Mouse (Mus musculus) T-helper 1 cell (primary cell): ENCODE results near the gene Aatk.

Source experiments
- in situ Hi-C: fragments of 300-600 bp; cut with MboI, MseI; formaldehyde crosslinking; loops from one replicate; pipeline ENCODE4 v1.15.1; 2025; ENCODE audit warnings: high pct_unique_total_duplicates

Aatk gene

DNA sequence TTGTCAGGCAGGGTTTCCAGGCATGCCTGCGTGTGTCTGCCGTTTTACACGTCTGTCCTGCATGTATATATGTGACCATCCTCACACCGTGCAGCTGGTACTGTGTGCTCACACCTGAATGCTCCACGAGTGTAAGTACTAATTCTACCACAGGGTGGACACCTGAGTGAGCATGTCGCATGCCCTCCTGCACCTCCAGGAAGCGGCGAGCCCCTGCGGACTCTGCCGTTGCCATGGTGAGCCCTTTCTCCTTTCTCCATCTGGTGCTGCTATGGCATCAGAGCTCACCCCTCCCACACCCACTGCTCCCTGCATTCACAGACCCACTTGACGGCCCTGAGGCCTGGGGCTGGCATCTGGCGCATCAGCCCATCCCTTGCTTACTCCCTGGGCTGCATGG is 24.1 kb downstream of the Aatk start:
- in situ Hi-C loops = no loop called here

DNA sequence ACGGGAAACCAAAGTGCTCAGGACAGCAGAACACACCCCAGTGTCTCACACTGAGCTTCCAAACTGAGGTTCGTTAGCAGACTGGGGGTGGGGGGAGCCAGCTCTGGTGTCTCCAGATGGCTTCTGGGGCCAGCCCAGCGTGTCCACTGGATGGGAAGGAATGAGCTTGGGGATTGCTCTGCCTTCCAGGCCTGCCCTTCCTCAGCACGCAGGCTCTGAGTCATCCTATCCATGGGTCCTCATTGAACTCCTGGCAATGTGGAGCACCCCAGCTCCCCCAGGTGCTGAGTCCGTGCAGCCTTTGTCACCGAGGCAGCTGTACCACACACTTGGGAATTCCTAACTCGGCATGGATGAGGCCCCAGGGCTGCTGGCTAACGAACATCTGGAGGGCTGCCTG is 24.8 kb downstream of the Aatk start:
- in situ Hi-C loops = no loop called here

DNA sequence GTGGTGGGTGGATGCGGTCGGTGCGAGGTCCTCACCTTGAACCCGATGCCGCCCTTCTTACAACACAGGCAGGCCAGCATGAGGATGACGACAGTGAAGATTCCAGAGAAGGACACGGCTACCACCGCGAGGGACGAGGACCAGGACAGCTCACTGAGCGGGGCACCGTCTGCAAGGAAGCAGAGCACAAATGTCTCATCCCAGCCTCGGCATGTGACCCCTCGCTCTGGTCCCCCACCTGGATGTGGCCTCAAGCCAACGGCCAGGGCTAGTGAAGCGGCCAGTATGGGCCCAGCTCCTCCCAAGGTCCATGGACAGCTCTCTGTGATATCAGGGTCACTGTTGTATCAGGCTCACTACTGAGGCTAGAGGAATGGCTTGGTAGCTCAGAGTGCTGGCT is 25.6 kb downstream of the Aatk start:
- in situ Hi-C loops = no loop called here

DNA sequence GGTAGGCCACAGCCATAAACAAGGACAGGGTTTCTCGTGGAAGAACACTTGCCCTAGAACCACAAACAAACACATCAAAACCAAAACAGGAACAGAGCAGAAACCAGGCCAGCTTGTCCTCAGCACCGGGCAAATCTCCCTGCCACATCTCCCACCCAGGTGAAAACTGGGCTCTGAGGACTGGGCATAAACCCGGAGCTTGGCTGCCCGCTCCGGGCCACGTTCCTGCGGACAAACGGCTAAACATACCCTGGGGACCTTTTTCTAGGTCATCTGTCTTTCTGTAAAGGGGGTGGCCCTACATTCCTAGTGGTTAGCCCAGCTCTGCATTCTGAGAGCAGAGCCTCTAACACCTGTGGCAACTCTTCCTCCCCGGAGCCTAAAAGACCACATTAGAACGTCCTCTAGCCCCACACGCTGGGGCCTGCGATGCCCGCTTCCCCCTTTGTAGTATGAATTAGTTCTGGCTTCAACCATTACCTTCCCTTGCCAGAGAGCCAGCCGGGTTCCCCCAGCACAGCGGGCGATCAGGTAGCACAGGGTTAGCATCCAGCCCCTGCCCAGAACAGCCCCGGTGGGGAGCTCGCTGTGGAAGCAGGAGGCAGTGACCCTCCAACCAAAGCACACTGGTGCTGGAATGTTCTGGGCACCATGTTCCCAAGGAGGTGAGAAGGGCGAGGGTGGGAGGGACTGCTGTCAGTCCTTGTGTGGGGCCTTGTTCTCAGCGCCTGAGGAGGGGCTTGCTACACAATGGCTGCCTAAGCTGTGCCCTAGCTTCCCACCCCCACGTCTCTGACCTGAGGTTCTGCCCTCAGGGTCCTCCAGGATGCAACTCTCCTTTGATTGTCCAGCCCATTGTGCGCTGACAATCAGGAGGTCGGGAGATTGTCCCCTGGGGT is 27.2 kb downstream of the Aatk start:
- in situ Hi-C loops = no loop called here

DNA sequence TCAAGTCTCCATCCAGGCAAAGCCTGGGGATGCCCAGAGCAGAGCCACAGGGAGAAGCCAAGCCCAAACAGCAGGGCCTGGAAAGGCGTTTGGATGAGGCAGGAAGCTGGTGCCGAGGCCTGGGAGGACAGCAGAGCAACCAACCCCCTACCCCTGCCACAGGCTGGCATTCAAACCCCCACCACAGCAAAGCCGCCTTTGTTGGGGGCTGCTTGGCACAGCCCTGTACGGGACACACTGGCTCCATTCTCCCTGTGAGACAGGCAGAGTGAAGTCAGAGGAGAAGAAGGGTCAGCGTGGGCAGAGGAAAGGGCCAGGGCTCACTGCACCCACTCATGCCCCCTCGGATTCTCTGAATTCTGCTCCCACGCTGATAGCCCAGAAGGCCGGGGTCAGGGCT is 30.0 kb downstream of the Aatk start:
- in situ Hi-C loops = no loop called here

DNA sequence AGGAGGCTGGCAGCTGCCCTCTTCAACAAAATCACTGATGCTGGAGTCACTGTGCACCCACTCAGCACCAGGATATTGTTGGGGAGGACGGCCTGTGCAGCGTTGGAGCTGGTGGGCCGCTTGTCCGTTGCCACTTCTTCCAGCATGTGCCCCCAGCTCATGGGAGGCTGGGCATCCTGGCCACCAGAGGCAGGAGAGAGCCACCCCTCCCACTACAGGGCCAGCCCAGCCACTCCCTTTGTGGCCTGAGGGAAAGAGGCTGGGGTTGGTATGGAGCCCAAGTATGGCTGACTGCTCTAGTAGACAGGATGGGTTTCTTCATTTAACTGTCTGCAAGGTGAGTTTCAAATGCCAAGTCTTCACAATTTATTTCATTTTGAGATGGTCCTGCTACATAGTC is 32.2 kb downstream of the Aatk start:
- in situ Hi-C loops = no loop called here

DNA sequence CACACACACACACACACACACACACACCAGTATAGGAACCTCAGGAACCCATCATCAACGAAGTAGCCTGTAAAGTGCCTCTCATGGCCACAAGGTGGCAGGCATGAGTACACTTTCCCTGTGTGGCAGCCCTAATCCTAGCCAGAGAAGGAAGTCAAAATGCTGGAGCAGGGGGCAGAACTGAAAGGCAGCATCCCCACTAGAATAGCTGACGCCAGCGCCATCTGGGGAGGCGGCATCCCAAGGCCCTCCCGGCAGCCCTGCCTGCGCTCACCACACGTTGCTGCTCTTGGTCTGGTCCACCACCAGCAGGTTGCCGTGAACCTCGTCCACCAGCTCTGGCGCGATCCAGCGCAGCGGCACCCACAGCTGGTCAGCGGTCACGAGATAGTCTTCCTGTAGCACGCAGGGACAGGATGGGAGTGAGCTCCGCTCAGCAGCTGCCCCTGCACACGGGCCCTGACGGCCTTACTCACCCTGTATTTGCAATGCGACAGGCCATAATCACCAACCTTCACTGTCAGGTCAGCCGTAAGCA is 33.7 kb downstream of the Aatk start:
- in situ Hi-C loops = no loop called here

DNA sequence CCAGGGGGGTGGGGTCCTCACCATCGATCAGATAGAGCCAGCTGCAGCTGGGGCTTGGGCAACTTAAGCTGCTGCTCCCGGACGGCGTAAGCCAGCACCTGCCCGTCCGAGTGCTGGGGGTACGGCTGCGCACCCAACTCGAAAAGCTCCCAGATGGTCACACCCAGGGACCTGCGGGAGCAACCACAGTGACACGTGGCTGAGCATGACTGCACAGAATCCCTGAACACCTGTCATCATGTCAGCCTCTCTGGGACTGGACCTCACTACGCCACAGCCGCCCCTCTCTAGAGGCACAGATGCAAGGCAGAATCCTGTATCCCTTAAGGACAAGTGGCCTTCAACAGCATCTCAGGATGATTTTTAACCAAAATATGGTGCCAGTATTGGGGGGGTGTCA is 34.3 kb downstream of the Aatk start:
- in situ Hi-C loops = no loop called here

DNA sequence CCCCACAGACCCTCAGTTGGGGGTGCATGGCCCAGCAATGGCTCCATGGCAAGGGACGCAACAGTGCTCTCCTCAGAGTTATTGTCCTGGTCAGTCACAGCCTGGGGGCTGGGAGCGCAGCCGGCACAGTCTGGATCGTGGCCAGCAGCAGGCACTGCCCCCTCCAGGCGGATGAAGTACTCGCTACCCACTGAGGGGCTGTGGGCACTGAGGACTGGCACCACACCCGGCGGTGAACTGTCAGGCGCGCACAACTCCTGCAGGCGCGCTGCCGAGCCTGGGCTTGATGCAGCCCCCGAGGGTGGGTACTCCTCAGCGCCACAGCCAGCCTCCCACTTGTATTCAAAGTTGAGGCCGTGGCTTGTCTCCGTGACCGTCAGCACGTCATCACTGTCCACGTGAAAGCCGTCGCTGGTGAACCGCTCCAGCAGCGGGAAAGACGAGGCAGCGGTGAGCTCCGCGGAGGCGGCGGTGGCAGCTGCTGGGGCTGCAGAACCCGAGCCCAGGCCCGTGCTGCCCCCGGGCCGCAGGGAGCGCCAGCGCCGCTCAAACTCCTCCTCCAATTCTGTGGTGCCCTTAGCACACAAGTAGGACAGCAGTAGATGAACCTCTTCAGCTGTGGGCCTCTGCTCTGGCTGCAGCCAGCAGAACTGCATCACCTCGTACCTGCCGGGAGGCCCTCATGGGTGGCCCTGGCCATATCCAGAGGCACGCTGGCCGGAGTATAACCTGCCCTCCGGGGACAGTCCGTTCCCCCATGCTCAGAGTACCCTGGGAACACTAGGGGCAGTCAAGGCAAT is 35.0 kb downstream of the Aatk start:
- in situ Hi-C loops = no loop called here

DNA sequence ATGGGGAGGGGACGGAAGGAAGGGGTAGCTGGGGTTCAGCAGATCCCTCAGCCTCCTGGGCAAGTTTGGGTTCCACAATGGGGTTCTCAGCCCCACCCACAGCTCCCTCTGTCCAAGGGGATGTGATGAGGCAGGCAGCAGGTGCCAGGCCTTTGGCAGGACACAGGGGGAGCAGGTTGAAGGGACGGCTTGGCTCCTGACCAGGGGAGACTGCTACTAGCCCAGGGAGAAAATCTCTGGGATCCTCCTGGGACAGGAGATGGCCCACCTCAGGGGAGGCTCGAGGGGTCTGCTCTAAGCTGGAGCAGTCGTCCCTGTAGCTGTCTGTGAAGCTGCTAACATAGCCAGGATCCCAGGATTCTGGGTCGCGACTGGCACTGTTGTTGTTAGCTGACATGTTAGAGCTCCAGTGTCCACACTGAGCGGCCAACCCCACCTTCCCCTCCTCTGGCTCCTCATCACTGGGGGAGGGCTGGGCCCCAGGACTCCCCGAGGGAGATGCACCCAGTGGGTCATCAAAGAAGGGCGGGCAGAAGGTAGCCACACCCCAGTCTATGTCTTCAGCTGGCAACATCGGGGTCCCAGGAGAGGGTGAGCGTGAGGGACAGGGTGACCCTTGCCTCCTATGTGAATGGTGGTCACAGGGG is 35.7 kb downstream of the Aatk start:
- in situ Hi-C loops = no loop called here

DNA sequence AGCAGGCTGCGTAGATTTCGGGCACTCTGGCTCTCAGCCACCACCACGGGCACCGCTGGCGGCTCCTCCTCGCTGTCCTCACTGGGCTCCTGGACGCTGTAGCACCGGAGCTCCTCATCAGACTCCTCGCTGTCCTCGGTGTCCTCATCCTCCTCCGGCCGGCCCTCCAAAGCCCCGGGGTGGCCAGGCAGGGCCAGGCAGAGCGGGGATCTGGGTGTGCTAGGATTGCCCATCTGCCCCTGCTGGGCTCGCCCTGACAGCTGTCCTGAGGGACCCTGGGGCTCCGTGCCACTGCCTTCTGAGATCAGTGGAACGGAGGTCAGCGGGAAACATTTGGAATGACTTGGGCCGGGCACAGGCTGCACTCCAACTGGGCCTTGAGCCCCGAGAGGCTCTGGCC is 37.0 kb downstream of the Aatk start:
- in situ Hi-C loops = no loop called here

DNA sequence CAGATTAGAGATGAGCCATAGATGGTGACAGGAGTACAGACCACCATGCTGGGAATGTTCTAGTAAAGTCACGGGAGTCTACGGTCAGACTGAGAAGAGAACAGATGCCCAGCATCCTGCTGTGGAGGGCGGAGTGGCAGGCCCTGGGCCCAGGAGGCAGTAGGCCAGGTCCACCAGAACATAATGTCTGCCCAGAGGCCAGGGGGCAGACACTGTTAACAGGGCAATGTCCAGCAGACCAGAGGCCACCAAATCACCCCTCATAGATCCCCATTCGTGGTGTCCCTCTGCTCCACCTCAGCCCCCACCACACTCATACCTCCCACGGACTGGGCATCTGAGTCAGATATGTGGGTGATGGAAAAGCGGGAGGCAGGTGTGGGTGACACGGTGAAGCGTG is 38.0 kb downstream of the Aatk start:
- in situ Hi-C loops = no loop called here

DNA sequence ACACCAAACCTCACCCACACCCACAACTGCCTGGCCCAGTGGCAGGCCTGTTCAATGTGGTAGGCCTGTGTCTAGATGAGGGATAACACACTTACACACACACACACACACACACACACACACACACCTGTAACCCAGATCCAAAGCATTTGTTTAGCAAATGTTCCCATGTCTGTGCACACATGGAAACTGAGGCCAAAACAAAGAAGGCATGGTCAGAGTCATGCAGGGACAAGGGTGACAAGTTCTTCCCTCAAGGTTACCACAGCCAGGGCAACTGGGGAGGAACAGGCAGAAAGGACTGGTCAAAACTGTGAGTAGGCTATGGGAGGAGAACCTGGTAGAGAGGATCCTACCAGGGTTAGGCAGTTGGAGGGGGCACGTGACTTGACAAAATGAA is 38.5 kb downstream of the Aatk start:
- in situ Hi-C loops = no loop called here

DNA sequence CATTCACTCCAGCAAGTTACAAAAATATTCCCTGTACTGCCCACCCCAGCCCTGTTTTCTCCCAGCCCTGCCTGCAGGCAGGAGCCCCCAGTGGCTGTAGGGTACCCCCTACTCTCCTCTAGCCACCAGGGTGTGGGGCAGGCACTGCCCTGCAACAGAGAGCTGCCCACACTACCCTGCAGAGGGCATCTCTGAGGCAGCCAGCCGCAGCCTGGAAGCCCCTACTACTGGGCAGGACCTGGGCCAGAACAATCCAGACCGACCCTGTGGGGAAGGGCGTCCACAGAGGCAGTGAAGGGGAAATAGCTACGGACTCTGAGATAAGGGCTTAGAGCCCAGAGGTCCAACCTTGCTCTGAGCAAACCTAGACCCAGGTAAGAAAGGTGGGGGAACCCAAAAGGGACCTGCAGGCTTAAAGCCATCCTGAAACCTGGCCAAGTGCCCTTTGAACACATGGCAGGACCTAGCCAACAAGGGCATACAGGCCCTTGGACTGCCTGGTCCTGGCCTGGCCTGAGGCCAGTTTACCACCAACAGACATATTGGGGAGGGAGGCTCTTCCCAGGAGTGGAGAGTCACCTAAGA is 39.4 kb downstream of the Aatk start:
- in situ Hi-C loops = no loop called here

DNA sequence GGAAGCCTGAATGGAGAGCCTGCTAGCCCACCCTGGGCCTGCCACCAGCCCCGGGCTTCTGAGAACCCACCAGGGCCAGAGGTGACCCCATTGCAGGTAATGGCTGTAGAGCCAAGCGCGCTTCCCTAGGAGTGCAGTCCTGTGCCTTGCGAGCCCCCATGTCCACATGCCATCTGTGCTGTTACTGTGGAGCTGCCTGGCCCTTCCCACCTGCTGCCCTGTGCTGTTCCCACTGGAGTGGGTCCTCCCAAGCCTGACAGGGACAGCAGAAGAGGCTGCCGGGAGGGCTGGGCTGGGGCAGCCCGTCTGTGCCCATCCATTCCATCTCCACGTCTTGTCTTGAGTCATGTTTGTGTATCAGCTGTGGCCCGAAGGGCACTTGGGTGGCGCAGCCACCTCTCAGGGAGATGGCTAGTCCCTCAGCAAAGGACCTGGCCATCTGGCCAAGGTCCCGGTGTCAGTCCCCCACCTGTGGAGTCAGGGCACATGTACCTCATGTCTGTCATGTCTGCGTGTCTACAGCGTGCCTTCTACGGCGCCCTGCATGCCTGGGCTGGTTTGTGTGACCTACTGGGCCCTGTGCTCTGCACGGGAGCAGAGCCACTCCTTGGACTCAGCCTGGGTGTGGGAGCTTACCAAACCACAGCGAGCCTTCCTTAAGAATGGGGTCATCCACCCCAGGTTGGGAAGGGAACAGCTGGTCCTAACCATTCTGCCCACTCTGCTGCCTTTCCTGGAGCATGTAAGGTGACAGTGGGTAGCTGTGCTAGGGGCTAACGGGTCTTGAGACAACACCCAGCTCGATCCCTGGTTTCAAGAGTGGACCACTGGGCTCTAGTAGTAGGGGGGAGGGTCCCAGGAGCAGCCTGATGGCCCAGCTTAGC is 41.3 kb downstream of the Aatk start:
- in situ Hi-C loops = no loop called here

DNA sequence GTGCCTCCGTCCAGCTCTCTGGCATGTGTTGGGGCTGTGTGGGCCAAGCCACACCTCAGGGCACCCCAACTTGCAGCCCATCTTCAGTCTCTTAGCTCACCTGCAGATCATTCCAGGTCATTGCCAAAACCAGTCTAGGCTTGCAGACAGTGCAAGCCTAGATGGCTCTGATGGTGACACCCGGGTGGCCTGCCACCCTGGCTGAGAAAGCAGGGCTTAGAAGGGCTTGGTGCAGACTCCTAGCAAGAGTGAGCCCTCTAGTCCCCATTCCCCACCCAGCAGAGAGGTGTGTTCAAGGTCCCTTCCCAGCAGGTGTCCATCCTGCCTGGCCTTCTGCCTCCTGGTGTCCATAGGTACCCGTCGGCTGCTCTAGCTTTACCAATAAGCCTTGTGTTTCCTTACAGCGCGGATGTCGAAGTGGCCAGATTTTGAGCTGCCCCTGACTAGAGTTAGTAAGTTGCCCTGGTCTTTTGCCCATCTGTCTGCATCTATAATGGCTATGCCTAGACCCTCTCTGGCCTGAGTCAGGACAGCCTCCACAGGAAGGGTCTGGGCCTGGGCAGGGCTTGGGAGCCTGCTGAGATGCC is 44.2 kb downstream of the Aatk start:
- in situ Hi-C loops = no loop called here

DNA sequence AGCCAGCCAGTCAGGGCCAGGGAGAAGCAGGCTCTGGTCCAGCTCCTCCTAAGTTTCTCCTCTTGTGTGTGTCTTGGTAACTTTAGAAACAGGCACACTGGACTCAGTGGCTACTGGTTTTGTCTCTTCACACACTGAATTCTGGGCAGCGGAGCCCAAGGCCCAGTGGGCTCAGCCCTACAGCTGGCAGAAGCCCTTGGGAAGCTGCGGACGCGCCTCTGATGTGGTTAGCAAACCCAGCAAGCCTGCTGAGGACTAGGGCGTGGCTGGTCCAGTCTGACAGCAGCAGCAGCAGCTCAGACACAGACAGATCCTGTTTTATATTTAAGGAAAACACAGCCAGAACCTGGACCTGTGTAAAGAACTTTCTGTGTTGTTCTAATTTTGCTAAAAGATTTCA is 44.9 kb downstream of the Aatk start:
- in situ Hi-C loops = no loop called here

DNA sequence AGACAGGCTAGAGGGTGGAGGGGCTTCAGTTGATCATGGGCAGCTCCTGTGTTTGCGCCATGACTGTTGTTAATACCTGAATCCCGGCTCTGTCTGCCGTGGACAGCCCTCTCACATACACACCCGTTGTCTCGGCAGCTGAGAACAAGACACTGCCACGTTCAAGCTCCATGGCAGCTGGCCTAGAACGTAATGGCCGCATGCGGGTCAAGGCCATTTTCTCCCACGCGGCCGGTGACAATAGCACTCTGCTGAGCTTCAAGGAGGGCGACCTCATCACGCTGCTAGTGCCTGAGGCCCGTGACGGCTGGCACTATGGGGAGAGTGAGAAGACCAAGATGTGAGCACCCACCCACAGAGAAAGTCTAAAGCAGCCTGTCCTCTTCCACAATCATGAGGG is 49.6 kb downstream of the Aatk start:
- in situ Hi-C loops = no loop called here

DNA sequence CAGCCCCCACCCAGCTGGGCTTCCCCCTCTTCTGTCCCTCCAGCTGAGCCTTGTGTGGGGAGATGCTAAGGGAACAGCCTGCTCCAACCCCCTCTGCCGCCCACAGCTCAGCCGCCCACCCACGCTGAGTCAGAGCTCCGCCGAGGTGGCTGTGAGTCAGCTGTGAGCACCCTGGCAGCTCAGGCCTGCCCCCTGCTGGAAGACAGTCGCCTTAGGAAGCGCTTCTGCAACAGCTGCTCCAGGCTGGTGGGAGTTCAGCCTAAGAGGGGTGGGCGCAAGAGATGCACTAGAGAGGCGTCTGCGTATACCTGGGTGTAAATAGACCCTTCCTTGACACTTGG is 55.7 kb downstream of the Aatk start:
- in situ Hi-C loops = loop anchor here (5.0 kb wide), 1 partner anchor 44 kb away; no protein-coding TSS in a partner anchor

DNA sequence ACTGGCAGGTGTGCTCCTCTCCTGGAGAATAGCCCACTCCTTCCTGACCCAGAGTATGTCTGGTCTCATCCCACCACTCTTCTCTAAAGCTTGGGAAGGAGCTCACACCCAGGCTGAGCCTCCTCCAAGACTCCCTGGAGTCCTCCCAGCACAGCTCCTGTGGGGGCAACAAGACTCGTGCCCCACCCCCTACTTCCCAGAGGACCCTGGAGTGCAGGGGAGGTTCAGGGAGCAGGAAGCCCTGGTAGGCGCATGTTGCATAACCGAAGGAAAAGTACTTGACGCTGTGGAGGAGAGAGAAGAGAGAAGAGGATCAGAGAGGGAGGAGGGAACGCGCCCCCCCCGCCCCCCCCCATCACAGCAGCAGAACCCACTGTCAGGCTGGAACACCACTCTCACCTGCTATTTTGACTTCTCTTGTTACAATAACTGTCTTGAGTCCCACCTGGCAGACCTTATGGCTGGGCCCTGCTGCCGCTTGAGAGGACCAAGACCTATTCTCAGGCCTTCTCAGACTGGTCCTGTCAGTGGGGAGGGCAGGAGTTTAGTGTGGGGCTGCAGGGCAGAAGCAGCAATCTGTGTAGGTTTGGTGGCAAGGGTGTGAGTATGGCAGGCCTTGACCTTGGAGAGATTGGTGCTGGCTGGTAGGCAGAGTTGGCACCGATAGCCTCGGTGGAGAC is 56.2 kb downstream of the Aatk start:
- in situ Hi-C loops = loop anchor here (5.0 kb wide), 1 partner anchor 43 kb away; no protein-coding TSS in a partner anchor
